Mouse (Mus musculus): ENCODE data around the gene Matn4. TPM values are rescaled to one million over a fixed set of nuclear protein-coding genes. Genes with fewer than 3 reads are reported as not detected.

The Matn4 gene
- polyA plus RNA-seq, 1 experiment: 1.4 TPM

- peaks cover 12% of the 10 kb centered on the region for H3K36me3 ChIP-seq (ENCODE audit: control insufficient read depth, insufficient read depth, low read length)
- H3K27ac ChIP-seq (ENCODE audit: insufficient read depth, low read depth, low read length): peak overlapping the region; percentile 98
- no peak overlapping the region for H3K4me3 ChIP-seq (ENCODE audit: insufficient read depth, low read depth, low read length)
- peak; percentile 89 for DNase-seq
- H3K27me3 ChIP-seq (replicated peaks; ENCODE audit: control insufficient read depth, insufficient read depth, low read length): no peaks in the 10 kb centered on the region
- peak; percentile 28 for TF ChIP-seq POLR2A (IDR thresholded peaks at IDR 0.05; ENCODE audit: low read depth, low read length)
- no peak for TF ChIP-seq CTCF (conservative IDR thresholded peaks at IDR 0.05; ENCODE audit: insufficient read depth, insufficient read length, low read depth, low read length)
- peaks cover 54% of the 10 kb centered on the region for H3K4me1 ChIP-seq (ENCODE audit: control insufficient read depth, insufficient read depth, low read length)
- WGBS: 31% methylated on average over 9 of the region's 9 CpGs
Observed at GRCm38 (mm10) chr2:164431676-164432465, 26.9 kb upstream of the Matn4 start.

- Histone ChIP-seq H3K36me3 (ENCODE audit: control insufficient read depth, insufficient read depth, low read length) (peaks cover 16% of the 10 kb centered on the region), H3K4me1 (ENCODE audit: control insufficient read depth, insufficient read depth, low read length) (peaks cover 55% of the 10 kb centered on the region), H3K27me3 (replicated peaks; ENCODE audit: control insufficient read depth, insufficient read depth, low read length) (no peaks in the 10 kb centered on the region), H3K4me3 (ENCODE audit: insufficient read depth, low read depth, low read length) (no peak overlapping the region), H3K27ac (ENCODE audit: insufficient read depth, low read depth, low read length) (peak overlapping the region; percentile 87)
- WGBS: 21% methylated on average over 7 of the region's 7 CpGs
- TF ChIP-seq CTCF (conservative IDR thresholded peaks at IDR 0.05; ENCODE audit: insufficient read depth, insufficient read length, low read depth, low read length): 0 out of 2 replicates have a peak, but pooled peaks have one; percentile 24
- TF ChIP-seq POLR2A (IDR thresholded peaks at IDR 0.05; ENCODE audit: low read depth, low read length): no peak
- DNase-seq: peak; percentile 78
Observed at GRCm38 (mm10) chr2:164430697-164431096, 25.7 kb upstream of the Matn4 start.

DNA sequence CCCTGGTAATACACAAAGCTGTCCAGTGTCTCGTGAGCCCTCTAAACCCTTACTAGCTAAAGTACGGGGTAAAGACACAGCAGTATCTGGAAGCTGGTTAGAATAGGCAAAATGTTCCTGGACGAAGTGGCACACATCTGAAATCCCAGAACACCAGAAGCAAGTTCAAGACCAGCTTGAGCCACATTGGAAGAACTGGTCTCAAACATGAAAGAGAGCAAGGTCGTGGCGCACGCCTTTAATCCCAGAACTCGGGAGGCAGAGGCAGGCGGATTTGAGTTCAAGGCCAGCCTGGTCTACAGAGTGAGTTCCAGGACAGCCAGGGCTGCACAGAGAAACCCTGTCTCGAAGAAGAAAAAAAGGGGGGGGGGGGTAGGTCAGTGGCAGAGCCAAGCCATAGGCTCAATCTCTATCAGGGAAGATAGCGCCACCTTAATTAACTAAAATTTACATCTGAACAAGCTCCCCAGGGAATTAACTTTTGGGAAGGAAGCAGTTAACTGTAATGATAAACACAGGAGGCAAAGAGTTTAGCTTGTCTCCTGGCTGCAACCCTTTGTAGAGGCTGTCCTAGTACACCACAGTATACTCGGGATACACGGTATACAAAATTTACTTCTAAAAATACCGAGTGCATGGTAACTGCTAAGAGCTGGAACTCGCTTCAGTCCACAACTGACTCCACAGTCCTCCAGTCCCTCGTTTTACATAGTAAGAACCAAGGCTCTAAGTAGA, 25.1 kb upstream of the Matn4 start:
- TF ChIP-seq CTCF (conservative IDR thresholded peaks at IDR 0.05; ENCODE audit: insufficient read depth, insufficient read length, low read depth, low read length): no peak
- TF ChIP-seq POLR2A (IDR thresholded peaks at IDR 0.05; ENCODE audit: low read depth, low read length): no peak
- Histone ChIP-seq H3K27me3 (replicated peaks; ENCODE audit: control insufficient read depth, insufficient read depth, low read length) (no peaks in the 10 kb centered on the region), H3K4me3 (ENCODE audit: insufficient read depth, low read depth, low read length) (no peak overlapping the region), H3K4me1 (ENCODE audit: control insufficient read depth, insufficient read depth, low read length) (peaks cover 48% of the 10 kb centered on the region), H3K36me3 (ENCODE audit: control insufficient read depth, insufficient read depth, low read length) (peaks cover 16% of the 10 kb centered on the region), H3K27ac (ENCODE audit: insufficient read depth, low read depth, low read length) (peak overlapping the region; percentile 87)
- 54% methylated on average over 15 of the region's 15 CpGs for WGBS
- DNase-seq: no peak

- H3K27ac ChIP-seq (ENCODE audit: insufficient read depth, low read depth, low read length): peak overlapping the region; percentile 13; the same call in 1 of the 2 replicates
- WGBS: 39% methylated on average over 5 of the region's 5 CpGs
Observed at GRCm38 (mm10) chr2:164428451-164428850, 23.5 kb upstream of the Matn4 start.

DNA sequence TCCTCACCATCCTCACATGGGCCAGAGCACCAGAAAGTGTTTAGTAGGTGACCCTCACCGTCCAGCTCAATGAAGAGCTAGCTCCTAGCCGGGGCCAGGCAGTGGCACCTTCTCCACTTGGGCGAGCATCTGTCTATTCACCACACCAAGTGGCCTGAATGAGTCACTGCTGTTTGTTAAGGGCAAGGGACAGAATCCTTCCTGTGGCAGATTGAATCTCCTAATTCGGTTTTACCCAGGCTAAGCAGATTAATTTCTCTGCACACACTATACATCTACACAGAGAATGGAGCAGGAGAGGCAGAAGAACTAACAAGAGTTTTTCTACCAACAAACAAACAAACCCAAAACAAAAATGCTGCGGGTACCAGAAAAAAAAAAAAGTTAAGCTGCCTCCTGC, 22.0 kb upstream of the Matn4 start:
- H3K4me1 ChIP-seq (ENCODE audit: control insufficient read depth, insufficient read depth, low read length): peaks cover 31% of the 10 kb centered on the region
- no peak for DNase-seq
- WGBS: 47% methylated on average over 5 of the region's 5 CpGs

More at GRCm38 (mm10) chr2:164428451-164428850, 23.5 kb upstream of the Matn4 start:
- TF ChIP-seq CTCF (conservative IDR thresholded peaks at IDR 0.05; ENCODE audit: insufficient read depth, insufficient read length, low read depth, low read length): no peak
- TF ChIP-seq POLR2A (IDR thresholded peaks at IDR 0.05; ENCODE audit: low read depth, low read length): no peak
- no peaks in the 10 kb centered on the region for H3K27me3 ChIP-seq (replicated peaks; ENCODE audit: control insufficient read depth, insufficient read depth, low read length)
- peaks cover 32% of the 10 kb centered on the region for H3K4me1 ChIP-seq (ENCODE audit: control insufficient read depth, insufficient read depth, low read length)
- peaks cover 24% of the 10 kb centered on the region for H3K36me3 ChIP-seq (ENCODE audit: control insufficient read depth, insufficient read depth, low read length)
- no peak for DNase-seq
- H3K4me3 ChIP-seq (ENCODE audit: insufficient read depth, low read depth, low read length): no peak overlapping the region

GRCm38 (mm10) chr2:164426121-164426520, 21.2 kb upstream of the Matn4 start:
- H3K36me3 ChIP-seq (ENCODE audit: control insufficient read depth, insufficient read depth, low read length): peaks cover 24% of the 10 kb centered on the region
- H3K4me3 ChIP-seq (ENCODE audit: insufficient read depth, low read depth, low read length): no peak overlapping the region
- 37% methylated on average over 12 of the region's 12 CpGs for WGBS
- peaks cover 35% of the 10 kb centered on the region for H3K4me1 ChIP-seq (ENCODE audit: control insufficient read depth, insufficient read depth, low read length)
- no peaks in the 10 kb centered on the region for H3K27me3 ChIP-seq (replicated peaks; ENCODE audit: control insufficient read depth, insufficient read depth, low read length)
- no peak for TF ChIP-seq POLR2A (IDR thresholded peaks at IDR 0.05; ENCODE audit: low read depth, low read length)
- no peak for TF ChIP-seq CTCF (conservative IDR thresholded peaks at IDR 0.05; ENCODE audit: insufficient read depth, insufficient read length, low read depth, low read length)
- no peak overlapping the region for H3K27ac ChIP-seq (ENCODE audit: insufficient read depth, low read depth, low read length)
- peak; percentile 73 for DNase-seq

More for the DNA sequence above, 22.0 kb upstream of the Matn4 start:
- TF ChIP-seq CTCF (conservative IDR thresholded peaks at IDR 0.05; ENCODE audit: insufficient read depth, insufficient read length, low read depth, low read length) (no peak), POLR2A (IDR thresholded peaks at IDR 0.05; ENCODE audit: low read depth, low read length) (no peak)
- Histone ChIP-seq H3K4me3 (ENCODE audit: insufficient read depth, low read depth, low read length) (no peak overlapping the region), H3K36me3 (ENCODE audit: control insufficient read depth, insufficient read depth, low read length) (peaks cover 24% of the 10 kb centered on the region), H3K27ac (ENCODE audit: insufficient read depth, low read depth, low read length) (no peak overlapping the region), H3K27me3 (replicated peaks; ENCODE audit: control insufficient read depth, insufficient read depth, low read length) (no peaks in the 10 kb centered on the region)

GRCm38 (mm10) chr2:164425401-164425800, 20.4 kb upstream of the Matn4 start:
- H3K27ac ChIP-seq (ENCODE audit: insufficient read depth, low read depth, low read length): no peak overlapping the region
- WGBS: 50% methylated on average over 5 of the region's 5 CpGs
- peaks cover 32% of the 10 kb centered on the region for H3K4me1 ChIP-seq (ENCODE audit: control insufficient read depth, insufficient read depth, low read length)
- H3K4me3 ChIP-seq (ENCODE audit: insufficient read depth, low read depth, low read length): no peak overlapping the region
- H3K36me3 ChIP-seq (ENCODE audit: control insufficient read depth, insufficient read depth, low read length): peaks cover 23% of the 10 kb centered on the region
- TF ChIP-seq POLR2A (IDR thresholded peaks at IDR 0.05; ENCODE audit: low read depth, low read length) (no peak), CTCF (conservative IDR thresholded peaks at IDR 0.05; ENCODE audit: insufficient read depth, insufficient read length, low read depth, low read length) (no peak)
- H3K27me3 ChIP-seq (replicated peaks; ENCODE audit: control insufficient read depth, insufficient read depth, low read length): no peaks in the 10 kb centered on the region
- peak; percentile 83 for DNase-seq

All from kidney, adult 2 months (tissue).